Mouse (Mus musculus) brain, embryonic 14.5 days (tissue): ENCODE results near the gene Rad51ap1.

Experiments
- CTCF ChIP-seq: fragments of 200-500 bp; IDR thresholded peaks from 2 replicates; pipeline ENCODE4 v1.5.1; 2012; ENCODE audit warnings: inconsistent platforms, mild to moderate bottlenecking, moderate library complexity, borderline replicate concordance; ENCODE audit not compliant: insufficient read depth, insufficient read length; ENCODE audit errors: extremely low read depth
- POLR2A ChIP-seq: fragments of 200-500 bp; IDR thresholded peaks from 2 replicates; pipeline ENCODE4 v1.6.1; 2012; ENCODE audit warnings: mild to moderate bottlenecking, inconsistent platforms, borderline replicate concordance; ENCODE audit not compliant: poor library complexity, insufficient read depth, insufficient read length, severe bottlenecking; ENCODE audit errors: extremely low read depth

DNA sequence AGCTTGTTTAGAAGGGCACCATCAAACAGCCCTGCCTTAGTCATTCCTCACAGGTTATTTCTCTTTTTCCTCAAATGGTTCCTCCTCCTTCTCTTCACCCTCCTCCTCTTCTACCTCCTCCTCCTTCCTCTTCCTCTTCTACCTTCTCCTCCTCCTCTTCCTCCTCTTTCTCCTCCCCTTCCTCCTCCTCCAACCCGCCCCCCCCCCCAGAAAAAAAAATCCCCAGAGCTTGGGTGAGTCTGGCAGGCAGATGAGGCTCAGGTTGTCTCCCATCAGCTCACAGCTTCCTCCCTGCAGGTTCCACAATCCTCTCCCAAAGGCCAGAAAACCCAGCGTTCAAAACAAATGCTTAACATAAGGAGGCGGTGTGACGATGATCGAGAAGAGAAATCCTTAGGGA lies 32.0 kb downstream of the Rad51ap1 start:
- TF ChIP-seq CTCF: no peak
- no peak for TF ChIP-seq POLR2A
